Mouse (Mus musculus) megakaryocyte, embryonic 14.5 days (primary cell): ENCODE results near the gene Csrnp1.

Experiments used
- FLI1 ChIP-seq: IDR thresholded peaks from 2 replicates; pipeline ENCODE4 v1.6.1; 2012; ENCODE audit warnings: low read length, inconsistent platforms, mixed read lengths
- GATA1 ChIP-seq: IDR thresholded peaks from 3 replicates; pipeline ENCODE4 v1.6.1; 2012; ENCODE audit warnings: mixed read lengths, low read length, inconsistent platforms, borderline replicate concordance

DNA sequence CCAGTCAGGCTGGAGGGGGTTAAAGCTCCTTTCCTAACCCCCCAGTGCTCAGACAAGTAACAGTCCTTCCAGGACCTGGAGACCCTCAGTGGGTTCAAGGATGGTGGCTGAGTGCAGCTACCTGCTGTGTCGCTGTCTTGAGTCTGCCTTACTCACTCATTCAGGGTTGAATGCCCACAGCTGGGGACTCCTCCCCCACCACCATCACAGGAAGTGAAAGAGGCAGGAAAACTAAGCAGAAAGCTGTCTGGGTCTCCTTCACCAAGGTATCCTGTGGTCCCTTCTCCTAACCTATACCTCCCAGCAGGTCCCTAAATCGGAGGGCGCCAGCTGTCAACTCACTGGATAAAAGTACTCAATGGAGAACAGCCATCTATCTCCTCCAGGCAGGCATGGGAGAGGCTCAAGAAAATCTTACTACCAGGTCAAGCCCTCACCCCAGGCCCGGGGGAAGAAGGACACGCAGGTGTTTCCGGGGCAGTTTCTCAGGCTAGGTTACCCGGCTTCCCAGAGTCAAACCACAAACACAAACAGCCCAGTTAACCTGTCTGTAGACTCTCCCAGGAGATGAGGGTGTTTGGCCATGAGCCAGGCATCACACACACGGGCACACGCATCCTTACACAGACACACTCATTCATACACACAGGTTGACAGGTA is 6.2 kb downstream of the Csrnp1 start:
- TF ChIP-seq FLI1 (no peak), GATA1 (no peak)
